Comparison of ENCODE assay signal across 8 mouse cellular contexts in the genomic region with DNA sequence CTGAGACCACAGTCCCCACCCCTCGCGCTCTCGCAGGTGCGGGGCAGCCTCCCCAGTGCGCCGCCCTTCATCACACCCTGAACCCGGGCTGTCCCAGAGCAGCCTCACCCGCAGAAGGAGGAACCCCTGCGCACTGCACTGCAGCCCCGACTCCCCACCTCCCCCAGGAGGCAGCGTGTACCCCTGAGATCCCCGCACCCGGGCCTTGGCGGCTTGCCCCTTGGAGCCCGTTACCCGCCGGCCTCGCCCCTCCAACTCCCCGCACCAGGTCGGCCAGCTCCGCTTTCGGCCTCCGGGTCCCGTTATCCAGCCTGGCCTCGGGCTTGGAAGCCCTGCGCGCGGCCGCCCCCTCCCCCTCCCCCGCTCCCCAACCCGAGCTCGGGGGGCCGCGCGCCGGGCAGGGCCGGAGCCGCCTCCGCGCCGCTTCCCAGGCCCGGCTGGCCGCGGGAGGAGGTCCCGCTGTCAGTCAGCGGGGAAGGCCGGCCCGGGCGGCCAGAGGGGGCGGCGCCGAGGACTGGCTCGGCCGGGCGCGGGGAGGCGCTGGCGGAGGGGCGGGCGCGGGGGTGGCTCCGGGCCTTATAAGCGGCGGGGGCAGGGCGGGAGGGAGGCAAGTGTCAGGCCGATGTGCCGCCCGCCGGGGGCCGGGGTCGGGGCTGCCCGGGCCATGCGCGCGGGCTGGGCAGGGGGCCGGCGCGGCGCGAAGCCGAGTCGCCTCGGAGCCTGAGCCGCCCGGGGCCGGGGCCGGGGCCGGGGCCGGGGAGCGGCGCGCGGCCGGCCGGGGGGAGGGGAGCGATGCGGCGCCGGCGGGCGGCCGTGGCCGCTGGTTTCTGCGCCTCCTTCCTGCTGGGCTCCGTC. TPM values are rescaled to one million over a fixed set of nuclear protein-coding genes. Genes with fewer than 3 reads are reported as not detected.
A peak's percentile ranks its signal among the peaks of the same experiment; 100 is the strongest.
DNase-seq lines count a peak whose midpoint lies in the region; ATAC-seq and TF ChIP-seq lines count a peak whose summit lies in the region.

A gene (plus strand): TSS at position 619 of the 855 bp plus-strand sequence.

- peak; percentile 34 for DNase-seq in cerebellum, adult 11 months
- DNase-seq in heart, postnatal 25 days (ENCODE audit: low spot score), result peak; percentile 86
- peak; percentile 69 to 70 for DNase-seq in layer of hippocampus, adult 2 months (ENCODE audit: low spot score in 2 of 2)
- peak; percentile 95 for DNase-seq in lung, embryonic 14.5 days
- peak; percentile 87 for DNase-seq in ovary, adult 18-20 months (ENCODE audit: low spot score)
- DNase-seq in thymus, postnatal 10 days (ENCODE audit: low spot score in 2 of 2), result peak; percentile 27 to 38

- peaks cover 1% of the 10 kb centered on the region; the same call in 1 of the 2 replicates for H3K9me3 ChIP-seq in E14TG2a.4 (ENCODE audit: low read length)
- H3K9me3 ChIP-seq in forebrain, embryonic 16.5 days (ENCODE audit: control insufficient read depth, low read length), result no peaks in the 10 kb centered on the region
- H3K9me3 ChIP-seq in lung, embryonic 14.5 days (ENCODE audit: low read depth, low read length), result no peaks in the 10 kb centered on the region

- TF ChIP-seq CTCF in E14TG2a.4 (conservative IDR thresholded peaks at IDR 0.05; ENCODE audit: low read length), result no peak
- no peak for TF ChIP-seq CTCF in layer of hippocampus, adult 2 months (conservative IDR thresholded peaks at IDR 0.05)
- TF ChIP-seq CTCF in lung, embryonic 14.5 days (IDR thresholded peaks at IDR 0.05; ENCODE audit: low read depth), result no peak

- H3K9ac ChIP-seq in forebrain, embryonic 16.5 days (replicated peaks; ENCODE audit: low read depth, low read length), result peak within 1 kb of the TSS; percentile 92
- H3K9ac ChIP-seq in lung, embryonic 14.5 days, result peak within 1 kb of the TSS; percentile 94

- H3K4me2 ChIP-seq in forebrain, embryonic 16.5 days (ENCODE audit: low read length), result peak within 1 kb of the TSS; percentile 64
- peak within 1 kb of the TSS; percentile 96 for H3K4me2 ChIP-seq in lung, embryonic 14.5 days

- H3K36me3 ChIP-seq in E14TG2a.4 (ENCODE audit: insufficient read depth, low read length), result no peaks in the 10 kb centered on the region
- H3K36me3 ChIP-seq in forebrain, embryonic 16.5 days (ENCODE audit: control insufficient read depth, insufficient read depth), result no peaks in the 10 kb centered on the region
- 0 out of 2 replicates have a peak, but pooled peaks cover 7% of the 10 kb centered on the region for H3K36me3 ChIP-seq in lung, embryonic 14.5 days (ENCODE audit: insufficient read depth)

- peaks cover 19% of the 10 kb centered on the region for H3K4me1 ChIP-seq in E14TG2a.4 (replicated peaks; ENCODE audit: low read depth, low read length)
- H3K4me1 ChIP-seq in forebrain, embryonic 16.5 days (replicated peaks; ENCODE audit: control insufficient read depth, insufficient read depth, low read length), result peaks cover 52% of the 10 kb centered on the region
- peaks cover 36% of the 10 kb centered on the region for H3K4me1 ChIP-seq in lung, embryonic 14.5 days (ENCODE audit: insufficient read depth)

- peak within 1 kb of the TSS; percentile 59 for H3K27ac ChIP-seq in forebrain, embryonic 16.5 days (ENCODE audit: low read length)
- peak within 1 kb of the TSS; percentile 93 for H3K27ac ChIP-seq in layer of hippocampus, adult 2 months
- peak within 1 kb of the TSS; percentile 83 for H3K27ac ChIP-seq in lung, embryonic 14.5 days (ENCODE audit: low read depth)

- 2% methylated on average over 57 of the region's 105 CpGs for WGBS in forebrain, embryonic 16.5 days
- WGBS in lung, embryonic 14.5 days, result under 1% methylated on average over 74 of the region's 105 CpGs

- H3K27me3 ChIP-seq in E14TG2a.4 (ENCODE audit: insufficient read depth, low read length), result peaks cover 91% of the 10 kb centered on the region
- no peaks in the 10 kb centered on the region for H3K27me3 ChIP-seq in forebrain, embryonic 16.5 days (replicated peaks; ENCODE audit: control insufficient read depth, insufficient read depth, low read length)
- H3K27me3 ChIP-seq in lung, embryonic 14.5 days (ENCODE audit: insufficient read depth, low read length), result no peaks in the 10 kb centered on the region

- ATAC-seq in forebrain, embryonic 16.5 days, result peak; percentile 81
- ATAC-seq in lung, embryonic 14.5 days (ENCODE audit: insufficient read depth), result peak; percentile 90

- H3K4me3 ChIP-seq in E14TG2a.4 (replicated peaks; ENCODE audit: low read length), result peak within 1 kb of the TSS; percentile 82
- H3K4me3 ChIP-seq in forebrain, embryonic 16.5 days (replicated peaks; ENCODE audit: low read length), result peak within 1 kb of the TSS; percentile 73
- H3K4me3 ChIP-seq in layer of hippocampus, adult 2 months, result peak within 1 kb of the TSS; percentile 77
- H3K4me3 ChIP-seq in lung, embryonic 14.5 days (ENCODE audit: low read depth, low read length), result peak within 1 kb of the TSS; percentile 78

- intact Hi-C loops in heart, postnatal 25 days (cut with DNase I), result loop anchor here (5.0 to 10.0 kb wide), 3 partner anchors 93 to 297 kb away; a partner anchor contains a TSS

RNA-seq across cellular contexts. Expression of the gene that starts here (rescaled TPM):
- 5.5 and 5.8 TPM in 2 replicates for polyA plus RNA-seq in forebrain, embryonic 16.5 days (2015; fragmentation: Nextera tagmentation; extraction: Ambion mirVana)
- 10 to 100 TPM; 48.6 to 48.7 TPM for total RNA-seq in heart, postnatal 25 days (2021)
- total RNA-seq in layer of hippocampus, adult 2 months (2021), result 10 to 100 TPM; 12.6 to 15.3 TPM
- polyA plus RNA-seq in lung, embryonic 14.5 days (2014; fragmentation: Nextera tagmentation; extraction: Ambion mirVana), result 21.1 and 25.3 TPM in 2 replicates

Comparison
In these comparisons a context has a peak if more than half of its experiments do, and no peak if none do; other contexts are left out.
1. Peak in every context shown above with its lines: DNase-seq, ATAC-seq, H3K4me3 ChIP-seq and H3K27ac ChIP-seq.
2. DNase-seq: peak in every context shown above with its lines; median percentile 95 in lung, embryonic 14.5 days; 87 in ovary, adult 18-20 months; 86 in heart, postnatal 25 days; 70 in layer of hippocampus, adult 2 months; 34 in cerebellum, adult 11 months; 32 in thymus, postnatal 10 days.